Mouse (Mus musculus): Measurements from ENCODE around the gene Gkn2. TPM values are rescaled to one million over a fixed set of nuclear protein-coding genes. Genes with fewer than 3 reads are reported as not detected.

Gene Gkn2
- total RNA-seq, 1 experiment from 2014 or later, result not detected

- no peak for DNase-seq
Observed at GRCm38 (mm10) chr6:87399886-87400566, 26.9 kb downstream of the Gkn2 start.

DNA sequence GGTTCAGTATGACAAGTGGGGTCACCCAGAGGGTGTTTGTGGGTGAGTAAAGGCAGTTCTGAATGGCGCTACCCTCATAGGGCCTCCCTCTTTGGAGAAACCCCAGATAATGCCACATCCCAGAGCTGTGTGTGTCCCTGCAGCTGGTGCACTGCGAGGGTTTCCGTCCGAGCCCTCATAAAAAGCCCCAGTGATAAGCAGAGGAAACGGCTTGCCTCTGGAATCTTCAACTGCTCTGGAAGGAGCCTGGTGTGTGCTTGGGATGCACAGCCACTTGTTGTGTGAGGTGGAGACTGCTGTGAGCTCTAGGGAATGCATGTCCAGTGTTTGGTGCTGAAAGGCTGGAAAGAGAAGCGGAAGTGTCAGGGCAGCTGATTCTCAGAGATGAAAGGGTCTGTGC, 28.3 kb downstream of the Gkn2 start:
- DNase-seq, result no peak

DNA sequence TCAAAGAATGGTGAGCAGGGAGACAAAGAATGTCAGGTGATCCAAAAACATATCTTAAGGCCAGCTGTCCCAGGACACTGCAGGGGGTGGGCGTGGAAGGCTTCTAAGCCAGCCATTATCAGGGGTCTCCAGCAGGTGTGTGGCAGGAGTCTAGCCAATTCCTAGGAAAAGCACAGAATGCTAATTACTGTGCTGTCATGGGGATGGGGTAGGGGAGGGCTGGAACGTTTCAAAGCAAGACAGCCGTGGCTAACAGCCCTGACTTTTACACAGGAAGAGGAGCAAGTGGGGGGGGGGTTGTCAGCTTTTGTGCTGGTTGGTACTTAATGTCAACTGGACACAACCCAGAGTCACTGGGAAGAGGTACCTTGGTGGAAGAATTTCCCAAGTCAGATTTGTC, 38.9 kb downstream of the Gkn2 start:
- DNase-seq, result no peak

DNA sequence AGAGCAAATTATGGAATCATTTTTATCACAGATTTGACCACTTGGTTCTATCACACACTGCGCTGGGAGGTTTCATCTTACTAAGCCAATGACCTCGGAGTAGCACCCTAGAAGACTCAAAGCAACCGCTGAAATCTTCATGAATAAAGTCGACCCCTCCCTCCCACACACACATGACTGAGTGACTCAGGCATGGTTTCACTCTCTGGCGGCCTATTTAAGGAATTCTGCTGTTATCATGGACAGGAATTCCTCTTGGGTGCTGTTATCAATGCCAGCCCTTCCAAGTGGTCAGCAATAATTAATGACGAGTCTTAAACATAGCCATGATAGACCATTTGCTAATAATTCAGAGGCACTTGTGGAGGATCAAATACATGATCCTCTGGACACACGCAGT, 49.1 kb downstream of the Gkn2 start:
- no peak for DNase-seq

DNA sequence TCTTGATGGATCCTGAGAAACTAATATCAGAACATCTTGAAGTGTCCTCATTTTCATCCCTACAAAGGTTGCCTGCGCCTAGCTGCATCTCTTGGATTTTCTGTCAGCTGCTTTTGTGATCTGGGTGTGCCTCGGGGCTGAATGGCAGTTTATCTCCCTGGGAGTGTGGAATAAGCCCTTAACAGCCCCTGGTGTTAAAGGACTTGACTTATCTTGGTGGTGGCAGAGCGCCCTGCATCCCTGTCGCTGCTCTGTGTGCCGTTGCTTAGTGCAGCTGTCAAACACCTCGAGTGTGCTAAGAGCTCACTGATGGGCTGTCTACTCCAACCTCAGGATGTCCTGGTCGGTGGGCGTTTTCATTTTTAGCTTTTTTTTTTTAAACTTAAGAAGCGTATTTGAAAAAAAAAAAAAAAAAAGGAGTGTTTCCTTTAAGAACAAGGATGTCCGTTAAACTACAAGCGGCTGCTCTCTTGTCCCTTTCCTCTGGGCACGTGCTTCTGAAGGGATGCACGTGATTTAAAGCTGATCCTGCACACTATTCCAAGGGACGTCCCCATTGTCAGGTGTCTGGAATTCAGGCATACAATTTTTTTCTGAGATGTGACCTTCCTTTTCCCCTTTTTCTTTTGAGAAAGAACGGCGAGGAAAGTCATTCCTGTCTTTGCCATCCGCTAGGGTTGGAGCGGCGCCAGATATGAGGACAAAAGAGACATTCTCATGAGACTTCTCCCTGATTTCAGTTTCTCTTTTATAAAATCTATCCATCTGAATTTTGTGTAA, 51.1 kb downstream of the Gkn2 start:
- DNase-seq, result peak; percentile 60

DNA sequence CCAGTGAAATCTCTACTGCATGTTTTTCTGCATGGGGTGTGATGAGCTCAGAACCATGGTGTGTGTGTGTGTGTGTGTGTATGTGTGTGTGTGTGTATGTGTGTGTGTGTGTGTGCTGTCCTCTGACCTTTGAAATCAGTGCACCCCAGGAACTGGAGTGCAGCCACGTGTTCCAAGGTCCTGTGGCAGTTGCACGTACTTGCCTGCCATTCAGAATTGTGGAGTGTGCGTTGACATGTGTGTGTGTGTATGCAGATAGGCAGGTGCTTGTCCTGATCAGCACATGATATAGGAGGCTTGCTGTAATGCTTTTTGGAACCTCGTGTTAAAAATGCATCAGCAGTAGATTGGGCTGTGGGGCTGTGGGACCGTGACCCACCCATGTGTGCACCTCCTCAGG, 53.8 kb downstream of the Gkn2 start:
- DNase-seq, result no peak

DNA sequence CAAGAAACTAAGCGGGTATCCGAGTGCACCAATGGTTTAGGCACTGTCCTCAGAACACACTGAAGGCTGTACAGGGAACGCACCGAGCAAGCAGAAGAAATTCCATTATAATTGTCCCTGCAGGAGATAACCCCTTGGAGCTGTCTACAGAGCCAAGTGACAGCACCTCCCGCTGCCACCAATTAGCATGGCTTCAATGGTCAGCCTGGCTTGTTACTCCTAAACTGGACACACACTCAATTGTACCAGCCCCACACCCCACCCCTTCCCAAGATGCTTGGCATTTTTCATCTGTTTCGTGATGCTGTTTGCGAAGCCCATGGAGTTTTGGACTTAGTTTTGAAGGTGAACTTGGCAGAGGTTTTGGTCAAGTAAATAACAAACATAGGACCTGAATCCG, 54.5 kb downstream of the Gkn2 start:
- no peak for DNase-seq

DNA sequence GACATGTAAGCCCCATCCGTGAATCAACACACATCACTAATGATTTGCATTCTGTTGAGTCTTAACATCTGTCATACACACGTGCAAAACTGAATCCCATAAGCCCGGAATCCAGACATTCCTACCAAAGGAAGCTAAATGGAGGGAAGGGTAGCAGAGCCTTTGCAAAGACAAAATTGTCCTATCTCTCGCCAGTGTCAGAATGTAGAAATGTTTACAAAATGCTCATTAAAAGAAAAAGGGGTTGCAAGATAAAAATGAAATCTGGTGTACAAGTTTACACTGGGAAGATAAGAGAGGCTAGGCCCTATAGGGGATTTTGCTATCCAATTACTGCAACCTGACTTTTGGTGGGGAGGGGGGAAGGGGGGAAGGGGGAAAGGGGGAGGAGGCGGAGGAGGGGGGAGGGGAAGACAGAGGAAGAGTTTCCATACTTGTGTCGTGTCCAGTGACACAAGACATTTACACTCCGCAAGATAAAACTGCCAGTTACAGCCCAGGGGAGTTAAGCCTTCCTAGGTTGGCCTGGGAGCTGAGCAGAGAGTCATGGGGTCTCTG, 55.4 kb downstream of the Gkn2 start, which contains the start of gene Bmp10:
Gene Bmp10, plus strand, starts transcription at position 508 of the 558 bp plus-strand sequence.
- DNase-seq, result no peak

Other genes starting within 250 kb of the Gkn2 start
- gene Antxr1, start 37.5 kb upstream of the Gkn2 start, total RNA-seq (2021), result 16.5 and 19.4 TPM in 2 replicates
- not detected in 2 replicates for gene Gkn1, start 22.4 kb upstream of the Gkn2 start, total RNA-seq (2021)
- gene Gkn3, start 15.6 kb downstream of the Gkn2 start, total RNA-seq (2021), result 1.1 TPM in 1 of 2 replicates, not detected in the other
- not detected in 2 replicates for gene Bmp10, start 55.6 kb downstream of the Gkn2 start, total RNA-seq (2021)
- 2.9 and 3.3 TPM in 2 replicates for gene Arhgap25, start 159.9 kb downstream of the Gkn2 start, total RNA-seq (2021)
- 0.58 and 0.90 TPM in 2 replicates for gene Prokr1, start 217.4 kb downstream of the Gkn2 start, total RNA-seq (2021)

All from adrenal gland, postnatal 25 days (tissue).